Mouse (Mus musculus): ENCODE measurements around the gene Casc1. TPM values are rescaled to one million over a fixed set of nuclear protein-coding genes. Genes with fewer than 3 reads are reported as not detected.

Casc1 gene
- polyA plus RNA-seq (2014; fragmentation: Nextera tagmentation; extraction: Ambion mirVana) = 0.34 and 0.42 TPM in 2 replicates

DNA sequence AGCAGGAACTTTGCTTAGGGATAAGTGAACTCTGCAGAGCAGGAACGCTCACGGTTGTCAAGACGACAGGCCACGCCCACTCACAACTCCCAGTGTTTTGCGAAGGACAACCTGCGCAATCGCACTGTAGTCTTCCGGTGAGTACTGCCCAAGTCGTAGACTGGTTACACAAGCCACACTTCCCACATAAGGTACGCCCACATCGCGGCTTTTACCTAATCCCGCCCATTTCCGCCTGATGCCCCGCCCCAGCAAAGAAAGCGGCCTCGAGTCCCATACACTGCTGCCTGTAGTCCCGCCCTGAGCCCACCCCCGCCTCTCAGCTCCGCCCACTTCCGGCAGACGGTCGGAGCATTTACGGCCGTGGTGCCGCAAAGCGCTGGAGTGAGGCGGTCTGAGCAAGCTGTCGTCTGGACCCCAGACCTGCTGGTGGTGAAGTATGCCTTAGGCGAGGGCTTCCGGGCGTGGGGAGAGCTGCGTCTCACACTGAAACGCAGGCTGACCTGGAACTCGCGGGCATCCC is at the start of gene Casc1, which contains the start of gene Etfrf1:
Casc1 (minus strand) TSS at position 190 of the 523 bp plus-strand sequence.
Etfrf1 (plus strand) TSS at position 319 of the 523 bp plus-strand sequence.
- H3K27ac ChIP-seq (ENCODE audit: low read depth, low read length) = peak within 1 kb of the TSS; percentile 99
- H3K9ac ChIP-seq (ENCODE audit: low read depth, low read length) = peak within 1 kb of the TSS; percentile 96
- peaks cover 8% of the 10 kb centered on the region; the same call in 1 of the 2 replicates for H3K4me1 ChIP-seq (ENCODE audit: control insufficient read depth, insufficient read depth, low read length)
- H3K27me3 ChIP-seq (ENCODE audit: control insufficient read depth, insufficient read depth, low read length) = no peaks in the 10 kb centered on the region
- peak within 1 kb of the TSS; percentile 80 for H3K4me2 ChIP-seq
- ATAC-seq (replicated peaks; ENCODE audit: insufficient number of reproducible peaks, low FRiP score, low TSS enrichment) = peak; percentile 99
- WGBS (ENCODE audit: insufficient replicate concordance) = under 1% methylated on average over 36 of the region's 36 CpGs
- peak within 1 kb of the TSS; percentile 79 for H3K4me3 ChIP-seq (ENCODE audit: low read depth, low read length)
- H3K36me3 ChIP-seq (ENCODE audit: control insufficient read depth, insufficient read depth, low read length) = no peaks in the 10 kb centered on the region
- no peaks in the 10 kb centered on the region for H3K9me3 ChIP-seq (replicated peaks; ENCODE audit: control insufficient read depth, low read length)

DNA sequence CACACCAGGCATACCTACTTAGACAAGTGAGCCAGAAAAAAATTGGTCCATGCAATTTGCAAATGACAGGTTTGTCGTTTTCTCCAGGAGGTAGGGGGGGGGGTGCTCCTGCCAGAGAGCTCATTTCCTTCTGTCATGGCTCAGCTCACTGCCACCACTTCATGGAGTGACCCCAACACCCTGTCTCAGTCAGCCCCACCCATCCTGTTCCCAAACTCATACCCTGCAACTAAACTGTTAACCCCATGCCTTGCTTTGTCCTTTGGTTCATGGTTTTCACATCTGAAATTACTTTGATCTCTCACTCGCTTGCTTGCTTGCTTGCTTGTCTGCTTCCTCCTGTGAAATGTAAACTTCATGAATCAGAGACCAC is 45.9 kb upstream of the Casc1 start:
- no peak overlapping the region for H3K9ac ChIP-seq (ENCODE audit: low read depth, low read length)
- ATAC-seq (replicated peaks; ENCODE audit: insufficient number of reproducible peaks, low FRiP score, low TSS enrichment) = no peak
- H3K36me3 ChIP-seq (ENCODE audit: control insufficient read depth, insufficient read depth, low read length) = no peaks in the 10 kb centered on the region
- no peak overlapping the region for H3K4me3 ChIP-seq (ENCODE audit: low read depth, low read length)
- peaks cover 40% of the 10 kb centered on the region for H3K27me3 ChIP-seq (ENCODE audit: control insufficient read depth, insufficient read depth, low read length)
- 44% methylated on average over 2 of the region's 2 CpGs for WGBS (ENCODE audit: insufficient replicate concordance)
- H3K4me2 ChIP-seq = no peak overlapping the region
- no peak overlapping the region for H3K27ac ChIP-seq (ENCODE audit: low read depth, low read length)
- H3K4me1 ChIP-seq (ENCODE audit: control insufficient read depth, insufficient read depth, low read length) = no peaks in the 10 kb centered on the region
- H3K9me3 ChIP-seq (replicated peaks; ENCODE audit: control insufficient read depth, low read length) = no peaks in the 10 kb centered on the region

DNA sequence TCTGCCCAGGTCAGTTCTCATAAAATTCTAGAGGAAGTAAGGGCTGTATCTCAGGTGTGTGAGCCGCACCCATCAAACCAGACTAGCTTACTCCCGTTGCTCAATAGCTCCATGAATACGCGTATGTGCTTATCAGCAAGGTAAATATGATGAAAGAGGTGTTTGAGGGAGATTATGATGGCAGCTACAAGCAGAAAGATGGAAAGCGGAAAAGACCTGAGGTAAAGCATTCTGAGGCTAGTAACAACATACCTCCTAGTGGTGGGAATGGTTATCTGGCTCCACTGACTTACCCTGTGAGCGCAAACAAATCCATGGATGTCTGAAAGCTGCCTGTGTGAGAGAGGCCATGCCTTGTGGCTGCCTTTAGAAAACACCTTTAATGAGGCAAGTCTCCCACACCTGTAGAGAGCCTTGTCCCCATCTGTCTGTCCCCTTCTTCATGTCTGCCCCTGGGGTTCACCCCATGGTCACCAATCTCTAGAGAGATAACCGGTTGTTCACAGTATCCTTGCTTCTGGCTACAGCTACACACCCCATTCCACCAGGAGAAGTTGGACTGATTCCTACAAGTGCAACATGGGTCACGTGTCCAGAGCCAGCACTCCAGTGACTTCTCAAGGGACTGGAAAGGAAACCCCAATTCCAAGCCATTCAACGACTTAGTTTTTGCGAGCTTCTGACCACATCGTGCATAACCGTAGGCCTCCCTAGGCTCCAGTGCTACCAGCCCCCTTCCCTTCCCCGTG is 45.3 kb upstream of the Casc1 start:
- ATAC-seq (replicated peaks; ENCODE audit: insufficient number of reproducible peaks, low FRiP score, low TSS enrichment) = no peak
- Histone ChIP-seq H3K4me3 (ENCODE audit: low read depth, low read length) (no peak overlapping the region), H3K27me3 (ENCODE audit: control insufficient read depth, insufficient read depth, low read length) (peaks cover 43% of the 10 kb centered on the region), H3K36me3 (ENCODE audit: control insufficient read depth, insufficient read depth, low read length) (no peaks in the 10 kb centered on the region), H3K4me1 (ENCODE audit: control insufficient read depth, insufficient read depth, low read length) (no peaks in the 10 kb centered on the region), H3K9ac (ENCODE audit: low read depth, low read length) (no peak overlapping the region), H3K27ac (ENCODE audit: low read depth, low read length) (no peak overlapping the region), H3K9me3 (replicated peaks; ENCODE audit: control insufficient read depth, low read length) (no peaks in the 10 kb centered on the region), H3K4me2 (no peak overlapping the region)
- 73% methylated on average over 13 of the region's 13 CpGs for WGBS (ENCODE audit: insufficient replicate concordance)

DNA sequence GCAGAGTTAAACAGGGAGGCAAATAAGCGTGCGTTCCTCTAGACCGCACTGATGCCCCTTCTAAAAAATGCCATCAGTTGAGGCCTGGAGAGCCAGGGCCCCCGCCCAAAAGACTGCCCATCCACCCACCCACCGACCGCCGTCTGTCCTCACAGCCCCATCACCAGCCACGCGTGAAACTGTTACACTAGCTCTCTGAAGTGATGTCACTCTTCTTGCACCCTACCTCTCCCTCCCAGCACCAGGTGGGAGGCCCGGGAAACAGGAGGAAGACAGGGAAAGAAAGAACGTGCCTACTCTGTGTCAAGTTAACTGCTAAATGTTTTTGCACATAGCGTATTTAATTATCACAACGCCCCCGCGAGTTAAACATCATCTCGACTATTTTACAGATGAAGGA is 40.0 kb upstream of the Casc1 start:
- peak overlapping the region; percentile 86 for H3K4me2 ChIP-seq
- H3K4me3 ChIP-seq (ENCODE audit: low read depth, low read length) = peak overlapping the region; percentile 62
- ATAC-seq (replicated peaks; ENCODE audit: insufficient number of reproducible peaks, low FRiP score, low TSS enrichment) = no peak
- H3K36me3 ChIP-seq (ENCODE audit: control insufficient read depth, insufficient read depth, low read length) = no peaks in the 10 kb centered on the region
- H3K9ac ChIP-seq (ENCODE audit: low read depth, low read length) = peak overlapping the region; percentile 74
- 0 out of 2 replicates have a peak overlapping the region, but pooled peaks have one; percentile 41 for H3K27ac ChIP-seq (ENCODE audit: low read depth, low read length)
- 10% methylated on average over 16 of the region's 16 CpGs for WGBS (ENCODE audit: insufficient replicate concordance)
- peaks cover 23% of the 10 kb centered on the region for H3K27me3 ChIP-seq (ENCODE audit: control insufficient read depth, insufficient read depth, low read length)
- H3K4me1 ChIP-seq (ENCODE audit: control insufficient read depth, insufficient read depth, low read length) = peaks cover 6% of the 10 kb centered on the region; the same call in 1 of the 2 replicates
- H3K9me3 ChIP-seq (replicated peaks; ENCODE audit: control insufficient read depth, low read length) = no peaks in the 10 kb centered on the region

DNA sequence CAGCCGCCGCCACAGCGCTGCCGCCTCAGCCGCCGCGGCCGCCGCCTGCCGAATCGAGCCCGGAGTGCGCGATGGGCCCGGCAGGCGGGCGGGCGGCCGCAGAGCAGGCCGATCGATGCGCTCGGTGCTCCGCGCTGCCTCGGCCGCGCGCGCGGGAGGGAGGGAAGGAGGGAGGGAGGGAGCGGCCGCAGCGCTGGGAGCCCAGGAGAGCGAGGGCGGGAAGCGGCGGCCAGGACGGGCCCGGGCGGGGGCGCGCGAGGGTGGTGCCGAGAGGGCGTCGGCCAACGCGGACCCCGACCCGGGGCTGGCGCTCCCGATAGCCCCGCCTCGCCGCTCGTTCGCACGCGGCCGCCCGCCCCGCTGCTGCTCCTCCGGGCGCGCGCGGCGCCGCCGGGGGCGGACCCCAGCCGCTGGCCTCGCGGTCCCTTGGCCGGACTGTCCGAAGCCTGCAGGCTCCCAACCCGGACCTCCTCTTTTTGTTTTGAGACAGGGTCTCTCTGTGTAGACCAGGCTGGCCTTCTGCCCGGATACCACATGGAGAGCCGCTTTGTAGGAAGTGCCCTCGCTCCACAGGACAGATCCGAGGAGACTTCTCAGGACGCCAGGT is 39.5 kb upstream of the Casc1 start, which contains the start of gene Kras:
Kras (minus strand) TSS at position 55 of the 607 bp plus-strand sequence.
- peaks cover 23% of the 10 kb centered on the region for H3K27me3 ChIP-seq (ENCODE audit: control insufficient read depth, insufficient read depth, low read length)
- H3K36me3 ChIP-seq (ENCODE audit: control insufficient read depth, insufficient read depth, low read length) = no peaks in the 10 kb centered on the region
- H3K4me2 ChIP-seq = peak within 1 kb of the TSS; percentile 86
- no peaks in the 10 kb centered on the region for H3K9me3 ChIP-seq (replicated peaks; ENCODE audit: control insufficient read depth, low read length)
- peak within 1 kb of the TSS; percentile 62 for H3K4me3 ChIP-seq (ENCODE audit: low read depth, low read length)
- ATAC-seq (replicated peaks; ENCODE audit: insufficient number of reproducible peaks, low FRiP score, low TSS enrichment) = peak; percentile 96
- under 1% methylated on average over 59 of the region's 83 CpGs for WGBS (ENCODE audit: insufficient replicate concordance)
- H3K27ac ChIP-seq (ENCODE audit: low read depth, low read length) = peak within 1 kb of the TSS; percentile 84
- H3K4me1 ChIP-seq (ENCODE audit: control insufficient read depth, insufficient read depth, low read length) = peaks cover 6% of the 10 kb centered on the region; the same call in 1 of the 2 replicates
- H3K9ac ChIP-seq (ENCODE audit: low read depth, low read length) = peak within 1 kb of the TSS; percentile 74

DNA sequence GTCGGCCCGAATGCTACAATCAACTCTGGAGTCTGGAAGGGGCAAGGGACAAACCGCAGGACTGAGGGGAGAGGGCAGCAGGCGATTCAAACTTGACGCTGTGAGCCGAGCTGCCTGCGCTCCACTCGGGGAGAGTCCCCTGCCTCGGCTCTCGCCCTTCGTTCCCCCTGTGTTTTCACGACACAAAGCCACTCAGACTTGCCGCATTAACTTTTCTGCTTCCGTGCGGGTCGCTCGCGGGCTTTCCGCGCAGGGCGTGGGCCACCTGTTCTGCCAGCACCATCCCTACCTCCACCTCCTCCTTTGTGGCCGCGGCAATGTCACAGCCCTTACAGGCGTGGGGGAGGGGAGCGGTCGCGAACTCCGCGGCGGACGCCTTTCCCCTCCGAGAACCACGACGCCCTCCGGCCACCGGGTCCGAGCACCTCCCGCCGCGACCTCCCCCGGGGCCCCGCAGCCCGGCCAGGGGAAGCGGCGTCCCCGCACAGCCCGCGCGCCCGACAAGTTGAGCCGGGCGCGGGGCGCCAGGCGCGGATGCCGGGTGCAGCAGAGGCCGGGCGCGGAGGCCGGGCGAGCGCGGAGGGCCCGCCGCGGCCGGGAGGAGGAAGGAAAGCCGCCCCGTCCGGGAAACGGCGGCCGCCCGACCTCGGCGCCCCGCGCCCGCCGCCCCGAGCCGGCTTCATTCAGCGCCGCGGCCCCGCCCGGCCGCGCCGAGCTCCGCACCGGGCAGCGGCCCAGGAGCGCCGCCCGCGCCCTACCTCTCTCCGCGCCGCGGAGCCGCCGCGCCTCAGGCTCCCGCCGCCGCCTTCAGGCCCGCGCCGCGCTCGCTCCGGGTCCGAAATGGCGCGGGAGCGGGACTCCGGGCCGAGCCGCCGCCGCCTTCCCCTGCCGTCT is 38.7 kb upstream of the Casc1 start:
- under 1% methylated on average over 75 of the region's 124 CpGs for WGBS (ENCODE audit: insufficient replicate concordance)
- peak overlapping the region; percentile 84 for H3K27ac ChIP-seq (ENCODE audit: low read depth, low read length)
- H3K9me3 ChIP-seq (replicated peaks; ENCODE audit: control insufficient read depth, low read length) = no peaks in the 10 kb centered on the region
- ATAC-seq (replicated peaks; ENCODE audit: insufficient number of reproducible peaks, low FRiP score, low TSS enrichment) = peak; percentile 66
- H3K4me3 ChIP-seq (ENCODE audit: low read depth, low read length) = peak overlapping the region; percentile 62
- peak overlapping the region; percentile 74 for H3K9ac ChIP-seq (ENCODE audit: low read depth, low read length)
- H3K36me3 ChIP-seq (ENCODE audit: control insufficient read depth, insufficient read depth, low read length) = no peaks in the 10 kb centered on the region
- H3K27me3 ChIP-seq (ENCODE audit: control insufficient read depth, insufficient read depth, low read length) = peaks cover 22% of the 10 kb centered on the region
- peaks cover 6% of the 10 kb centered on the region; the same call in 1 of the 2 replicates for H3K4me1 ChIP-seq (ENCODE audit: control insufficient read depth, insufficient read depth, low read length)
- peak overlapping the region; percentile 86 for H3K4me2 ChIP-seq

DNA sequence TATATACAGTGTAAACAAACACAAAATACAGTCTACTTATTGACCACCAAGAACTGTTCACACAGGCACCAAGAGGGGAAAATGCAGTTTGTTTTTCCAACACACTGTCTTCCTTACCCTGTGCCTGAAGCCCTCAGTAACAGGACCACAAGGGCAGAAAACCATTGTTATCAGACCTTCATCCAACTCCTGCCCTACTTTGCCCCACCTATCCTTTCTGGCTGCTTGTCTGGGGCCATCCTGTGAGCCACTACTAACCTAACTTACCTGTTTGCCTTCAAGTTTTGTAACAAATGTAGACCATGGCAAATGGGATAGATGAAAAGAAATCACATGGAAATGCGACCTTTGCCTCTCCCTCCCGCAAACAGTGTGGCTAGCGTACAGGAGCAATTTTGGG is 37.1 kb upstream of the Casc1 start:
- Histone ChIP-seq H3K4me2 (peak overlapping the region; percentile 12; the same call in 1 of the 2 replicates), H3K4me1 (ENCODE audit: control insufficient read depth, insufficient read depth, low read length) (peaks cover 6% of the 10 kb centered on the region; the same call in 1 of the 2 replicates), H3K9me3 (replicated peaks; ENCODE audit: control insufficient read depth, low read length) (no peaks in the 10 kb centered on the region), H3K36me3 (ENCODE audit: control insufficient read depth, insufficient read depth, low read length) (no peaks in the 10 kb centered on the region), H3K27me3 (ENCODE audit: control insufficient read depth, insufficient read depth, low read length) (peaks cover 9% of the 10 kb centered on the region), H3K4me3 (ENCODE audit: low read depth, low read length) (0 out of 2 replicates have a peak overlapping the region, but pooled peaks have one; percentile 1), H3K27ac (ENCODE audit: low read depth, low read length) (no peak overlapping the region), H3K9ac (ENCODE audit: low read depth, low read length) (no peak overlapping the region)
- ATAC-seq (replicated peaks; ENCODE audit: insufficient number of reproducible peaks, low FRiP score, low TSS enrichment) = no peak
- WGBS (ENCODE audit: insufficient replicate concordance) = 82% methylated on average over 3 of the region's 3 CpGs

DNA sequence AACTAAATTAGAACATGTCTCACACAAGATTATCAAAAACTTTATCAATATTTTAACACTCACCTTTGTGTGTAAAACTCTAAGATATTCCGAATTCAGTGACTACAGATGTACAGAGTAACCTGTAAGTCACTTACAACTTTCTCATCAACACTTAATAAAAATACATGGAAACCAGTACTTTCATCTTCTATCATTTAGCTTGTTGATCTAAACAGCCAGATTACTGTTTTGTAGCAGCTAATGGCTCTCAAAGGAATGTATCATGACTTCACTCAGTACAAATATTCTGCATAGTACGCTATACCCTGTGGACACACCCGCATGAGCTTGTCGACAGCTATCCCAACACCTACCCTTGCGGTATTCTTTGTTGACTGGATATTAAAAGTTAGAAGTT is 36.0 kb upstream of the Casc1 start:
- no peak for ATAC-seq (replicated peaks; ENCODE audit: insufficient number of reproducible peaks, low FRiP score, low TSS enrichment)
- Histone ChIP-seq H3K36me3 (ENCODE audit: control insufficient read depth, insufficient read depth, low read length) (no peaks in the 10 kb centered on the region), H3K27me3 (ENCODE audit: control insufficient read depth, insufficient read depth, low read length) (peaks cover 7% of the 10 kb centered on the region; the same call in 1 of the 2 replicates), H3K9ac (ENCODE audit: low read depth, low read length) (no peak overlapping the region), H3K4me1 (ENCODE audit: control insufficient read depth, insufficient read depth, low read length) (peaks cover 6% of the 10 kb centered on the region; the same call in 1 of the 2 replicates), H3K9me3 (replicated peaks; ENCODE audit: control insufficient read depth, low read length) (no peaks in the 10 kb centered on the region), H3K4me2 (no peak overlapping the region), H3K27ac (ENCODE audit: low read depth, low read length) (no peak overlapping the region), H3K4me3 (ENCODE audit: low read depth, low read length) (no peak overlapping the region)
- WGBS (ENCODE audit: insufficient replicate concordance) = 81% methylated on average over 5 of the region's 5 CpGs

All from heart, embryonic 11.5 days (tissue).